Mouse (Mus musculus) stomach, postnatal 0 days (tissue): Measurements from ENCODE around the gene AI467606.

Experiments
- CTCF ChIP-seq: IDR thresholded peaks from 2 replicates; pipeline ENCODE4 v1.5.1; 2016; ENCODE audit warnings: antibody characterized with exemption, low read depth, mild to moderate bottlenecking, moderate library complexity
- EP300 ChIP-seq: optimal IDR thresholded peaks from 2 replicates; pipeline ENCODE3; 2016; ENCODE audit warnings: antibody characterized with exemption

DNA sequence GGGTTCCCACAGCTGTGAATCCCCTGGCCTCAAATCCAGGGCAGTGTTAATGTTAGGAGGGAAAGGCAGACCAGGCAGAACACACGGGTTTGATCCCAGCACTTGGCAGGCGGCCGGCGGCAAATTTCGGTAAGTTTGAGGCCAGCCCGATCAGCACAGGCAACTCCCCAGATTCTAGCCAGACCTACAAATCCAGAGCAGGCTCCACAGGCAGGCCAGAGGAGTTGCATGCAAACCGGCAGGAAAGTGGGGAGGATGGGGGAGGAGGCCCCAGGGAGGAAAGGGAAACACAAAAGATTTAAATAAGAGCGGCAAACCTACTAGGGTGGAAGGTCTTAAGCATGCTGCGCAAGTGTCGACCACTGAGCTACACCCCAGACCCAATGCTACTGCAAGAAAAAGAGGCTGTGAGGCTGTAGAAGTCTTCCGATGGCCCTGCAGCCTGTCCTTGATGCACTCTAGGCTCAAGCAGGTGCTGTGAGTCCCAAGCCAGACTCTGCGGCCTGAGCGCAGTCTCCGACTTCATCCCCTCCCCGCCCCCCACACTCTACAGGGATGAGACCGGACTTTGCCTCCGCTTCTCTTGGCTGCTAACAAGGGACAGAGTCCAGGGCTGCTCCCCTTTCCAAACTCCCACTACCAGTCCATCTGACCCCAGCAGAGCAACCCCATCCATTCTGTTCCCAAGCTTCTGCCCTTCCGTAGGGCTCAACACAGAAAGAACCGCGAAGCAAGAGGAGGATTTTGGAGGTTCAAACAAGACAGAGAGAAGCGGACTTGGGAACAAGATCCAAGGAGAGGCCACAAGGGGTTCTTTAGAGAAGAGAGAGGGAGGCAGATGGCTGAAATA lies 30.1 kb downstream of the AI467606 start:
- no peak for TF ChIP-seq CTCF
- no peak for TF ChIP-seq EP300
